Mouse (Mus musculus) lung, embryonic 14.5 days (tissue): ENCODE measurements around the gene Pde7b. TPM values are rescaled to one million over a fixed set of nuclear protein-coding genes. Genes with fewer than 3 reads are reported as not detected.

Experiments
- ATAC-seq: fragments of 200-750 bp; cut with Nextera tagmentation; 2 replicates; pipeline ENCODE4 v1.8.0; 2017; ENCODE audit warnings: mild to moderate bottlenecking, moderate TSS enrichment, moderate library complexity; ENCODE audit not compliant: insufficient read depth
- DNase-seq: peaks from one replicate; pipeline ENCODE4 v3.0.0-alpha.2; 2015
- H3K27ac ChIP-seq: fragments of 300-500 bp; sonication (generic); 2 replicates; pipeline ENCODE4 v1.5.1; 2014; ENCODE audit warnings: low read depth, mild to moderate bottlenecking, moderate library complexity
- H3K27me3 ChIP-seq: fragments of 300-500 bp; sonication (generic); 2 replicates; pipeline ENCODE4 v1.6.1; 2014; ENCODE audit warnings: low read length, control low read depth; ENCODE audit not compliant: insufficient read depth
- H3K36me3 ChIP-seq: fragments of 300-500 bp; sonication (generic); 2 replicates; pipeline ENCODE4 v1.6.1; 2014; ENCODE audit warnings: control low read depth; ENCODE audit not compliant: insufficient read depth
- H3K4me1 ChIP-seq: fragments of 300-500 bp; sonication (generic); 2 replicates; pipeline ENCODE4 v1.6.1; 2014; ENCODE audit warnings: antibody characterized with exemption, control low read depth; ENCODE audit not compliant: insufficient read depth
- H3K4me2 ChIP-seq: fragments of 300-500 bp; sonication (generic); 2 replicates; pipeline ENCODE4 v1.6.1; 2014; ENCODE audit warnings: mild to moderate bottlenecking
- H3K4me3 ChIP-seq: fragments of 300-500 bp; sonication (generic); 2 replicates; pipeline ENCODE4 v1.5.1; 2014; ENCODE audit warnings: low read depth, low read length
- H3K9ac ChIP-seq: fragments of 300-500 bp; sonication (generic); 2 replicates; pipeline ENCODE4 v1.6.1; 2014
- H3K9me3 ChIP-seq: fragments of 300-500 bp; sonication (generic); 2 replicates; pipeline ENCODE4 v1.6.1; 2016; ENCODE audit warnings: low read depth, low read length, control low read depth
- CTCF ChIP-seq: IDR thresholded peaks from 2 replicates; pipeline ENCODE4 v1.5.1; 2016; ENCODE audit warnings: antibody characterized with exemption, low read depth
- WGBS: fragments of 180-500 bp; shearing (Covaris S2); extraction: QIAGEN DNeasy Blood & Tissue Kit; methylation state at CpG from one replicate; pipeline ENCODE4 v1.1.7; 2014; 5-methylcytosine and 5-hydroxymethylcytosine counted together
- polyA plus RNA-seq: library from polyadenylated mRNA; unstranded; fragments of >200 nt; fragmentation: Nextera tagmentation; extraction: Ambion mirVana; gene quantifications from 2 replicates; pipeline ENCODE4 v1.2.1, GENCODE M21; 2014

Pde7b gene
- polyA plus RNA-seq, 1 experiment from 2014 or later, result 3.3 TPM

DNA sequence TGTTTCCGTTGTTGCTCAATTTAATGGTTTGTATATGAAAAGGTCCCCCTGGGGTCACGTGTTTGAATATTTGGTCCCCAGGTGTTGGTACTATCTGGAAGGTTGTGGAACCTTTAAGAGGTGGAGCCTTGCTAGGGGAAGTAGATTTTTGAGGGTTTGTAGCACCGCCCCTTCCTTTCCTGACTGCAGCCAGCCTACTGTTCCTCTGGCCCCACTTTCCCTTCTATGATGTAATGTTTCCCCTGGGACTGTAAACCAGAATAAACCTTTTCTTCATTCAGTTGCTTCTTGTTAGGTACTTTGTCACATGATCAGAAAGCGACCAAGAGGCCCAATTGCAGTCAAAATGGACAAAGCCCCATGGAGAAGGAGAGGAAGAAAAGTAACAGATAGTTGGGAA, 229.8 kb downstream of the Pde7b start:
- WGBS, result 93% methylated on average over 4 of the region's 4 CpGs
- Histone ChIP-seq H3K36me3 (no peaks in the 10 kb centered on the region), H3K4me2 (no peak overlapping the region), H3K9me3 (no peaks in the 10 kb centered on the region), H3K9ac (no peak overlapping the region), H3K4me3 (no peak overlapping the region), H3K27ac (no peak overlapping the region), H3K4me1 (no peaks in the 10 kb centered on the region), H3K27me3 (no peaks in the 10 kb centered on the region)
- DNase-seq (no peak), ATAC-seq (no peak)
- no peak for TF ChIP-seq CTCF

- Histone ChIP-seq H3K4me1 (no peaks in the 10 kb centered on the region), H3K4me3 (no peak overlapping the region), H3K9me3 (no peaks in the 10 kb centered on the region), H3K4me2 (no peak overlapping the region), H3K27ac (no peak overlapping the region), H3K27me3 (no peaks in the 10 kb centered on the region), H3K36me3 (no peaks in the 10 kb centered on the region), H3K9ac (no peak overlapping the region)
- no peak for TF ChIP-seq CTCF
- ATAC-seq (no peak), DNase-seq (no peak)
- WGBS, result 65% methylated on average over 5 of the region's 5 CpGs
Measured at GRCm38 (mm10) chr10:20493826-20494455, 230.9 kb downstream of the Pde7b start.

- DNase-seq (peak; percentile 26), ATAC-seq (no peak)
- Histone ChIP-seq H3K36me3 (no peaks in the 10 kb centered on the region), H3K4me1 (no peaks in the 10 kb centered on the region), H3K27me3 (no peaks in the 10 kb centered on the region), H3K9ac (no peak overlapping the region), H3K9me3 (no peaks in the 10 kb centered on the region), H3K27ac (no peak overlapping the region), H3K4me2 (no peak overlapping the region), H3K4me3 (no peak overlapping the region)
- 61% methylated on average over 11 of the region's 11 CpGs for WGBS
- no peak for TF ChIP-seq CTCF
Measured at GRCm38 (mm10) chr10:20492216-20492964, 232.5 kb downstream of the Pde7b start.

GRCm38 (mm10) chr10:20490775-20491174, 234.1 kb downstream of the Pde7b start:
- DNase-seq (peak; percentile 42), ATAC-seq (no peak)
- Histone ChIP-seq H3K4me3 (no peak overlapping the region), H3K9ac (no peak overlapping the region), H3K4me1 (peaks cover 11% of the 10 kb centered on the region), H3K36me3 (no peaks in the 10 kb centered on the region), H3K27ac (no peak overlapping the region), H3K9me3 (no peaks in the 10 kb centered on the region), H3K4me2 (no peak overlapping the region), H3K27me3 (no peaks in the 10 kb centered on the region)
- 50% methylated on average over 1 of the region's 1 CpGs for WGBS
- 0 out of 2 replicates have a peak, but pooled peaks have one; percentile 19 for TF ChIP-seq CTCF

- ATAC-seq, result no peak
- H3K36me3 ChIP-seq, result no peaks in the 10 kb centered on the region
- no peak overlapping the region for H3K4me3 ChIP-seq
- H3K4me2 ChIP-seq, result no peak overlapping the region
- peaks cover 12% of the 10 kb centered on the region for H3K4me1 ChIP-seq
- no peak overlapping the region for H3K9ac ChIP-seq
- no peak for DNase-seq
- no peaks in the 10 kb centered on the region for H3K9me3 ChIP-seq
- 71% methylated on average over 8 of the region's 8 CpGs for WGBS
- H3K27ac ChIP-seq, result no peak overlapping the region
- TF ChIP-seq CTCF, result no peak
- H3K27me3 ChIP-seq, result no peaks in the 10 kb centered on the region
Measured at GRCm38 (mm10) chr10:20490281-20490680, 234.6 kb downstream of the Pde7b start.

GRCm38 (mm10) chr10:20486461-20487253, 238.2 kb downstream of the Pde7b start:
- H3K4me3 ChIP-seq, result no peak overlapping the region
- H3K36me3 ChIP-seq, result no peaks in the 10 kb centered on the region
- H3K27ac ChIP-seq, result peak overlapping the region; percentile 63
- H3K4me2 ChIP-seq, result peak overlapping the region; percentile 32; the same call in 1 of the 2 replicates
- H3K27me3 ChIP-seq, result no peaks in the 10 kb centered on the region
- WGBS, result 31% methylated on average over 19 of the region's 19 CpGs
- DNase-seq, result peak; percentile 87
- peaks cover 12% of the 10 kb centered on the region for H3K4me1 ChIP-seq
- no peaks in the 10 kb centered on the region for H3K9me3 ChIP-seq
- H3K9ac ChIP-seq, result no peak overlapping the region
- no peak for TF ChIP-seq CTCF
- peak; percentile 98 for ATAC-seq

DNA sequence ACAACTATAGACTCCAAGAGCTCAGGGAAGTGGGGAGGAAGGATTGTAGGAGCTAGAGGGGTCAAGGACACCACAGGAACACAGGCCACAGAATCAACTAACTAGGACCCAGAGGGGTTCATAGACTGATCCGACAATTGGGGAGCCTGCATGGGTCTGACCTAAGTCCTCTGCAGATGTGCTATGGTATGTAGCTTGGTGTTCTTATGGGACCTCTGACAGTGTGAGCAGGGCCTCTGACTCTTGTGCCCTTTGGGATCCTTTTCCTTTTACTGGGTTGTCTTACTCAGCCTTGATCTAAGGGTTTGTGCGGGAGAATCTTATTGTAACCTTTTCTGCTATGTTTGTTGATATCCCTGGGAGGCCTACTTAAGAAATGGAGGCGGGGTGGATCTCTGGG, 239.1 kb downstream of the Pde7b start:
- Histone ChIP-seq H3K4me2 (no peak overlapping the region), H3K9ac (no peak overlapping the region), H3K4me1 (peaks cover 12% of the 10 kb centered on the region), H3K27ac (no peak overlapping the region), H3K27me3 (no peaks in the 10 kb centered on the region), H3K4me3 (no peak overlapping the region), H3K9me3 (no peaks in the 10 kb centered on the region), H3K36me3 (no peaks in the 10 kb centered on the region)
- DNase-seq, result no peak
- WGBS, result 57% methylated on average over 3 of the region's 3 CpGs
- no peak for TF ChIP-seq CTCF
- ATAC-seq, result no peak
